Mouse (Mus musculus) gastrocnemius, postnatal 4 days (tissue): ENCODE data around the gene Trank1. TPM values are rescaled to one million over a fixed set of nuclear protein-coding genes. Genes with fewer than 3 reads are reported as not detected.

Source experiments
- DNase-seq, 2 experiments: peaks; one replicate each; pipeline ENCODE4 v3.0.0; 2021 to 2022; ENCODE audit warnings: low spot score in 2 of 2, mixed read lengths in 2 of 2
- total RNA-seq, 2 experiments: library from RNA; stranded (reverse); gene quantifications; 2 replicates each; pipeline ENCODE4 v1.2.3; 2021

The Trank1 gene
- total RNA-seq, 2 experiments from 2014 or later = 0.62 to 0.76 TPM

GRCm38 (mm10) chr9:111425113-111425512 lies 113.6 kb downstream of the Trank1 start:
- DNase-seq = no peak

GRCm38 (mm10) chr9:111425952-111426351 lies 114.4 kb downstream of the Trank1 start:
- no peak for DNase-seq

GRCm38 (mm10) chr9:111427891-111428555 lies 116.5 kb downstream of the Trank1 start:
- no peak for DNase-seq

GRCm38 (mm10) chr9:111428698-111429362 lies 117.3 kb downstream of the Trank1 start:
- no peak for DNase-seq

- no peak for DNase-seq
Observed at GRCm38 (mm10) chr9:111429363-111429750, 117.8 kb downstream of the Trank1 start.

- DNase-seq = no peak
Observed at GRCm38 (mm10) chr9:111435429-111435828, 123.9 kb downstream of the Trank1 start.

- peak in 1 of 2 experiments; percentile 36 for DNase-seq
Observed at GRCm38 (mm10) chr9:111438904-111439835, 127.6 kb downstream of the Trank1 start, which contains the start of gene Dclk3. Gene Dclk3 (plus strand): TSS chr9:111439081.

GRCm38 (mm10) chr9:111439836-111440201 lies 128.3 kb downstream of the Trank1 start:
- no peak for DNase-seq

- DNase-seq = no peak
Observed at GRCm38 (mm10) chr9:111440446-111440845, 128.9 kb downstream of the Trank1 start.

- no peak for DNase-seq
Observed at GRCm38 (mm10) chr9:111441151-111441550, 129.6 kb downstream of the Trank1 start.

Other genes with a start within 250 kb of the Trank1 start
- 10 to 100 TPM; 77.3 to 93.3 TPM for gene Lrrfip2, start 194.1 kb upstream of the Trank1 start, total RNA-seq
- gene Mlh1, start 39.9 kb upstream of the Trank1 start, total RNA-seq = 10 to 100 TPM; 18.3 to 27.6 TPM
- 10 to 100 TPM; 38.2 to 44.2 TPM for gene Epm2aip1, start 39.8 kb upstream of the Trank1 start, total RNA-seq
- gene Dclk3, start 127.3 kb downstream of the Trank1 start, total RNA-seq = 1 to 10 TPM; 1.5 to 1.7 TPM